Mouse (Mus musculus): ENCODE measurements at regions not wholly inside any gene's neighbourhood (a gene's known extent, or its start where the extent isn't known, plus 50 kb on each side); places are given as distances from the start of the nearest gene placed in this dataset.

DNA sequence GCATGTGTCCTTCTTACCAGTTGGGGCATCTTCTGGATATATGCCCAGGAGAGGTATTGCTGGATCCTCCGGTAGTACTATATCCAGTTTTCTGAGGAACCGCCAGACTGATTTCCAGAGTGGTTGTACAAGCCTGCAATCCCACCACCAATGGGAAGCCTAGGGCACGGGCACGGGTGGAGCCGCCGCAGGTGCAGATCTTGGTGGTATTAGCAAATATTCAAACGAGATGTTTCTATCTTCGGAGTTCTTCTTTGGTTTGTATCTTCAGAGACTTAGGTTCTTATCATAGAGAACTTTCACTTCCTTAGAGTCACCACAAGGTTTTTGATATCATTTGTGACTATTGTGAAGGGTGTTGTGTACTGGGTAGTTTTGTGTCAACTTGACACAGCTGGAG lies 103.1 kb downstream of the Btbd35f12 start:
- DNase-seq: peak; percentile 2 to 52
